Mouse (Mus musculus) forebrain, embryonic 16.5 days (tissue): Measurements from ENCODE around the gene Klf1. TPM values are rescaled to one million over a fixed set of nuclear protein-coding genes. Genes with fewer than 3 reads are reported as not detected.
A peak's percentile ranks its signal among the peaks of the same experiment; 100 is the strongest.

ENCODE experiments used
- ATAC-seq: fragments of 200-750 bp; cut with Nextera tagmentation; 2 replicates; pipeline ENCODE4 v1.8.0; 2017; ENCODE audit warnings: mild to moderate bottlenecking, moderate library complexity
- H3K27ac ChIP-seq: fragments of 300-500 bp; sonication (generic); 2 replicates; pipeline ENCODE4 v1.5.1; 2014; ENCODE audit warnings: low read length, control low read depth
- H3K27me3 ChIP-seq: fragments of 300-500 bp; sonication (generic); replicated peaks from 2 replicates; pipeline ENCODE4 v1.6.1; 2014; ENCODE audit warnings: low read length; ENCODE audit not compliant: control insufficient read depth, insufficient read depth
- H3K36me3 ChIP-seq: fragments of 300-500 bp; sonication (generic); 2 replicates; pipeline ENCODE4 v1.6.1; 2014; ENCODE audit not compliant: control insufficient read depth, insufficient read depth
- H3K4me1 ChIP-seq: fragments of 300-500 bp; sonication (generic); replicated peaks from 2 replicates; pipeline ENCODE4 v1.6.1; 2014; ENCODE audit warnings: low read length; ENCODE audit not compliant: control insufficient read depth, insufficient read depth
- H3K4me2 ChIP-seq: fragments of 300-500 bp; sonication (generic); 2 replicates; pipeline ENCODE4 v1.6.1; 2014; ENCODE audit warnings: mild to moderate bottlenecking, low read length, control low read depth
- H3K4me3 ChIP-seq: fragments of 300-500 bp; sonication (generic); replicated peaks from 2 replicates; pipeline ENCODE4 v1.5.1; 2014; ENCODE audit warnings: mild to moderate bottlenecking, low read length, control low read depth
- H3K9ac ChIP-seq: fragments of 300-500 bp; sonication (generic); replicated peaks from 2 replicates; pipeline ENCODE4 v1.6.1; 2014; ENCODE audit warnings: low read depth, low read length, control low read depth
- H3K9me3 ChIP-seq: fragments of 300-500 bp; sonication (generic); 2 replicates; pipeline ENCODE4 v1.6.1; 2016; ENCODE audit warnings: low read length; ENCODE audit not compliant: control insufficient read depth
- WGBS: fragments of 180-500 bp; shearing (Covaris S2); extraction: QIAGEN DNeasy Blood & Tissue Kit; methylation state at CpG from one replicate; pipeline ENCODE4 v1.1.7; 2014; 5-methylcytosine and 5-hydroxymethylcytosine counted together
- polyA plus RNA-seq: library from polyadenylated mRNA; unstranded; fragments of >200 nt; fragmentation: Nextera tagmentation; extraction: Ambion mirVana; gene quantifications from 2 replicates; pipeline ENCODE4 v1.2.1, GENCODE M21; 2015

Klf1 gene
- polyA plus RNA-seq, 1 experiment from 2014 or later = 0.85 TPM

DNA sequence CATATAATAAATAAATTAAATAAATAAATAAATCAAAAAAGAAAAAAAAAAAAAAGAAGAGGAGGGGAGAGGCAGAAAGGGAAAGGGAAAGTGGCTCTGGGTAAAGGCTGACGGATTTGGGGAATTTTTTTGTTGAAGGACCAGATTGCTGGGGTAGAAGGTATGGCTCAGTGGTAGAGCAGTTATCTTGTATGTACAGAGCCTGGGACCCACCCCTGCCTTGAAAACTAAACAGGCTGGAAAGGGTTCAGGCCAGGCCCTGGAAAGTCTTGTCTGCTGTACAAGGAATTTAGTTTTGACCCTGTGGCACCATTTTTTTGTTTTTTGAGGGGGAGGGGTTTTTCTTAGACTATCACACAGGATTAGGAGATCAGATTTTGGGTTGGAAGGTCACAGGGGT, 22.8 kb upstream of the Klf1 start:
- no peak for ATAC-seq
- no peaks in the 10 kb centered on the region for H3K36me3 ChIP-seq
- H3K9ac ChIP-seq = no peak overlapping the region
- no peak overlapping the region for H3K4me2 ChIP-seq
- WGBS = 97% methylated on average over 1 of the region's 1 CpGs
- peaks cover 10% of the 10 kb centered on the region for H3K4me1 ChIP-seq
- H3K27me3 ChIP-seq = no peaks in the 10 kb centered on the region
- H3K9me3 ChIP-seq = no peaks in the 10 kb centered on the region
- H3K27ac ChIP-seq = no peak overlapping the region
- H3K4me3 ChIP-seq = no peak overlapping the region

GRCm38 (mm10) chr8:84884728-84885127, 17.0 kb upstream of the Klf1 start:
- no peak overlapping the region for H3K27ac ChIP-seq
- no peak overlapping the region for H3K9ac ChIP-seq
- ATAC-seq = no peak
- WGBS = 84% methylated on average over 4 of the region's 4 CpGs
- no peaks in the 10 kb centered on the region for H3K4me1 ChIP-seq
- no peak overlapping the region for H3K4me2 ChIP-seq
- peaks cover 18% of the 10 kb centered on the region for H3K36me3 ChIP-seq
- H3K9me3 ChIP-seq = no peaks in the 10 kb centered on the region
- H3K27me3 ChIP-seq = no peaks in the 10 kb centered on the region
- H3K4me3 ChIP-seq = no peak overlapping the region

GRCm38 (mm10) chr8:84888280-84888679, 13.4 kb upstream of the Klf1 start:
- no peak for ATAC-seq
- Histone ChIP-seq H3K27ac (no peak overlapping the region), H3K4me2 (no peak overlapping the region), H3K9me3 (no peaks in the 10 kb centered on the region), H3K36me3 (peaks cover 18% of the 10 kb centered on the region), H3K4me3 (no peak overlapping the region), H3K9ac (no peak overlapping the region), H3K4me1 (peaks cover 8% of the 10 kb centered on the region), H3K27me3 (no peaks in the 10 kb centered on the region)
- 96% methylated on average over 3 of the region's 3 CpGs for WGBS

DNA sequence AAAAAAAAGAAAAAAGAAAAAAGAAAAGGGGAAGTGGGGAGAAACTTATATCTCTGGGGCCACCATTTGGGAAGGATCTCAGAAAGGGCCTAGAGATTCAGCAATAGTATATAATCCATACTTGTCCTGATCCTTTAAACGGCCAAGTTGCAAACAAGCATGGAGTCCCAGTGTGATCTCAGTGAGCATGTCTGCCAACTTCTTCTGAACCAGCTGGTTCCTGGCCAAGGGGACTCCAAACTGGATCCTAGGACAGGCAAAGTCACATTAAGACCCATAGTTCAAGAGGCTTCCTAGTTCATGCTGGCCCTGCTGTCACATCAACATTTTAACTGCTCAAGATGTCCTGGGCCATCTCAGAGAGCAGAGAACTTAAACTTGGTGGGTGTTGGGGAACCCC, 12.6 kb upstream of the Klf1 start:
- peaks cover 18% of the 10 kb centered on the region for H3K36me3 ChIP-seq

DNA sequence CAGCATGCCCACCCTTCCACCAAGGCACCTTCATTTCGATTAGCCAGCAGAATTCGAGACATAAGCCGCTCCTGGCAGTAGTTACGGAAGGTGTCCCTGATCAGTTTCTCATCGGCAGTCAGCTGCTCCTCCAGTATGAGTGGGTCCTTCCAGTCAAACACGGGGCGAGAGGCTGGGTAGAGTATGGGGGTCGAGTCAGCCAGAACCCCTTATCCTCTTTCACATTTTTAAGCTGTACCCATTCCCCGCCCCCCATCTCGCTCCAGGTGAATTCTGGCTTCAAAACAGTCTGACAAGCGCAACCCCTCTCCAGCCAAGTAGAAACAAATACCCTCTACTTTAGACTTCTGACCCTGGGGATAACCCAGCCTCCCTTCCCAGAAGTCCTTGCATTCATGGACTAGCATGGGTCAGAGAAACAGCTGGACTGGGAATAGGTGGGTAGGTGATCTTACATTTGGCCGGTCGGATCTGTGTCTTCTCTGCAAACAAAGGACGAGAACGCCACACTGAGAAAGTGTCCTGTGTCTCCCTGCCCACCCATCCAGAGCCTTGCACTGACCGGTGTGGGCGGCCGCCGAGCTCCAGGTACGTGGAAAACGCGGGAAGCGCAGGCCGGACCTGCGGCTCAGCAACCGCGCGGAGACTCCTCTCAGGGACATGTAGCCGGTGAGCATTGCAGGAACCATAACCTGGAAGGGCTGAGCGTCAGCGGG, 8.6 kb upstream of the Klf1 start:
- H3K27me3 ChIP-seq = no peaks in the 10 kb centered on the region
- 13% methylated on average over 31 of the region's 31 CpGs for WGBS
- H3K9me3 ChIP-seq = no peaks in the 10 kb centered on the region
- no peak overlapping the region for H3K27ac ChIP-seq
- 0 out of 2 replicates have a peak, but pooled peaks cover 2% of the 10 kb centered on the region for H3K36me3 ChIP-seq
- peak overlapping the region; percentile 96 for H3K4me2 ChIP-seq
- peak overlapping the region; percentile 86 for H3K4me3 ChIP-seq
- peaks cover 11% of the 10 kb centered on the region for H3K4me1 ChIP-seq
- peak overlapping the region; percentile 85 for H3K9ac ChIP-seq
- ATAC-seq = no peak

More for the DNA sequence above, 12.6 kb upstream of the Klf1 start:
- no peak for ATAC-seq
- Histone ChIP-seq H3K4me3 (no peak overlapping the region), H3K4me1 (peaks cover 11% of the 10 kb centered on the region), H3K27me3 (no peaks in the 10 kb centered on the region), H3K4me2 (no peak overlapping the region), H3K27ac (no peak overlapping the region), H3K9me3 (no peaks in the 10 kb centered on the region), H3K9ac (no peak overlapping the region)
- WGBS = 91% methylated on average over 1 of the region's 1 CpGs

- H3K9me3 ChIP-seq = no peaks in the 10 kb centered on the region
- H3K4me3 ChIP-seq = peak within 1 kb of the TSS; percentile 86
- peak within 1 kb of the TSS; percentile 96 for H3K4me2 ChIP-seq
- 0% methylated on average over 11 of the region's 11 CpGs for WGBS
- no peaks in the 10 kb centered on the region for H3K36me3 ChIP-seq
- H3K4me1 ChIP-seq = peaks cover 11% of the 10 kb centered on the region
- H3K27me3 ChIP-seq = no peaks in the 10 kb centered on the region
- H3K9ac ChIP-seq = peak within 1 kb of the TSS; percentile 85
- peak; percentile 100 for ATAC-seq
- H3K27ac ChIP-seq = no peak within 1 kb of the TSS
These were observed 8.0 kb upstream of the Klf1 start, which contains the start of gene Gcdh for GRCm38 (mm10) chr8:84893709-84894134. Gcdh (minus strand) TSS chr8:84893921.

DNA sequence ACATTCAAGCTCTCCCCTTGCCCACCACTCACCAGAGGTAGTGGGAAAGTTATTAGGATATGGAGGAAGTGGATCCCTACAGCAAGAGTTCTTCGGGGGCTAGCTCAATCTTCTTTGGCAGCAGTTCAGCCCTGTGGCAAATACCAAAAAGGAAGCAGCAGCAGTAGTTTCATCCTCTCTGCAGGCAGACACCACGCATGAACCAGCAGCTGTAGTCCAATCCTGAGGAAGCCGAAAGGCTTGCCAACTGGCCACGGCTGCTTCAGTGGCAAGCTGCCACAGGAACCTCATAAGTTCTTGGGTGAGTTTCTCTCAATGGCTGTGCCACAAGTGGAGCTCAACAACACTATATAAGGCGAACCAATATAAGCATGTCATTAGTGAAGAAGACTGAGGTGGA, 5.8 kb upstream of the Klf1 start:
- Histone ChIP-seq H3K9ac (no peak overlapping the region), H3K27me3 (no peaks in the 10 kb centered on the region), H3K4me1 (peaks cover 11% of the 10 kb centered on the region), H3K27ac (no peak overlapping the region), H3K4me2 (no peak overlapping the region), H3K9me3 (no peaks in the 10 kb centered on the region), H3K4me3 (no peak overlapping the region), H3K36me3 (no peaks in the 10 kb centered on the region)
- ATAC-seq = no peak
- WGBS = 82% methylated on average over 5 of the region's 5 CpGs

DNA sequence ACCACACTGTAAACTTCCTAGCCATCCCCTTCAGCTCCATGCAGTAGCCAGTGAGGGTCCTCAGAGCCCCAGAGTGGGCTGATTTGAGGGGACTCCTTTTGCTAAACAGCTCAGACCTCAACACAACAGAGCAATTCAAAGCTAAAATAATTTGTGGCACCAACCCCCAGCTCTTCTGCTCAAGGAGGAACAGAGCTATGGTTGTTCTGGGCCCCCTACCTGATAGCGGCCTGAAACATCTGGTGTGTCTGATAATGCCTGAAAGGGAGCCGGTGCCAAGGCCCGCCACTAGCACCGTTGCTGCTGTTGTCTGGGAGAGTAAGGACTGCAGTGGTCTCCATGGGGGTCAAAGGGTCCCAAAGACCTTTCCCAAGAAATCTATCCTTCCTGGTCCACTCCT, 657 bp upstream of the Klf1 start:
- no peak overlapping the region for H3K4me2 ChIP-seq
- no peak overlapping the region for H3K27ac ChIP-seq
- H3K9ac ChIP-seq = no peak overlapping the region
- H3K4me3 ChIP-seq = no peak overlapping the region
- no peaks in the 10 kb centered on the region for H3K36me3 ChIP-seq
- no peaks in the 10 kb centered on the region for H3K9me3 ChIP-seq
- H3K27me3 ChIP-seq = no peaks in the 10 kb centered on the region
- ATAC-seq = no peak
- WGBS = 68% methylated on average over 4 of the region's 4 CpGs
- peaks cover 10% of the 10 kb centered on the region for H3K4me1 ChIP-seq

DNA sequence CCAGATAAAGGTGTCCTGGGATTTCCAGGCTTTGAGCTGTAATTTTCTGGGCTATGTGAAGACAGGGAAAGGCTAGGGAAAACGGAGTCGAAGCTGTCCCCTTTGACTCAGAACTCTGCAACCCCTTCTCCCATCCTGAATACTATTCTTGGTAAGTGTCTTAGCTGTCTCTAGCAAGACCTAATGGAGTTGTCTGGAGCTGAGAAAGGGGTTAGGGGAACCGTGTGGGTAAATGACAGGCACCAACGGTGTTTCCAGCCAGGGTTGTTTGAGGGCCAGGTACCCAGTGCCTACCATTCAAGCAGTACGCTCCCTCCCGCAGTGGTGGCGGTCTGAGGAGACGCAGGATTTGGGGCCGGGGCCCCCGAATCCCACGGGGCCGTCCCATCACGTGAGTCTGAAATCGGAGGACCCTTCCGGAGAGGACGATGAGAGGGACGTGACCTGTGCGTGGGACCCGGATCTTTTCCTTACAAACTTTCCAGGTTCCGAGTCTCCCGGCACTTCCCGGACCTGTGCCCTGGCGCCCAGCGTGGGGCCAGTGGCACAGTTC, 715 bp downstream of the Klf1 start:
- 2% methylated on average over 24 of the region's 24 CpGs for WGBS
- Histone ChIP-seq H3K36me3 (no peaks in the 10 kb centered on the region), H3K27ac (no peak overlapping the region), H3K9ac (peak overlapping the region; percentile 58), H3K4me3 (peak overlapping the region; percentile 54), H3K4me1 (peaks cover 10% of the 10 kb centered on the region), H3K9me3 (no peaks in the 10 kb centered on the region), H3K27me3 (no peaks in the 10 kb centered on the region), H3K4me2 (peak overlapping the region; percentile 91)
- peak; percentile 10; the same call in 1 of the 2 replicates for ATAC-seq
